Mouse (Mus musculus): ENCODE results near the gene Myh3. TPM values are rescaled to one million over a fixed set of nuclear protein-coding genes. Genes with fewer than 3 reads are reported as not detected.

Gene Myh3
- polyA plus RNA-seq, 1 experiment, result 0.02 TPM

GRCm38 (mm10) chr11:67141031-67141430, 62.9 kb downstream of the Myh3 start:
- H3K27me3 ChIP-seq (replicated peaks; ENCODE audit: control insufficient read depth, insufficient read depth, low read length), result no peaks in the 10 kb centered on the region
- no peak for TF ChIP-seq POLR2A (IDR thresholded peaks at IDR 0.05; ENCODE audit: low read depth, low read length)
- no peak for TF ChIP-seq CTCF (conservative IDR thresholded peaks at IDR 0.05; ENCODE audit: insufficient read depth, insufficient read length, low read depth, low read length)
- no peaks in the 10 kb centered on the region for H3K36me3 ChIP-seq (ENCODE audit: control insufficient read depth, insufficient read depth, low read length)
- no peak for DNase-seq
- H3K4me3 ChIP-seq (ENCODE audit: insufficient read depth, low read depth, low read length), result no peak overlapping the region
- no peaks in the 10 kb centered on the region for H3K4me1 ChIP-seq (ENCODE audit: control insufficient read depth, insufficient read depth, low read length)
- WGBS, result 56% methylated on average over 6 of the region's 6 CpGs
- no peak overlapping the region for H3K27ac ChIP-seq (ENCODE audit: insufficient read depth, low read depth, low read length)

- TF ChIP-seq CTCF (conservative IDR thresholded peaks at IDR 0.05; ENCODE audit: insufficient read depth, insufficient read length, low read depth, low read length) (no peak), POLR2A (IDR thresholded peaks at IDR 0.05; ENCODE audit: low read depth, low read length) (no peak)
- Histone ChIP-seq H3K4me3 (ENCODE audit: insufficient read depth, low read depth, low read length) (no peak overlapping the region), H3K36me3 (ENCODE audit: control insufficient read depth, insufficient read depth, low read length) (no peaks in the 10 kb centered on the region), H3K27me3 (replicated peaks; ENCODE audit: control insufficient read depth, insufficient read depth, low read length) (no peaks in the 10 kb centered on the region), H3K27ac (ENCODE audit: insufficient read depth, low read depth, low read length) (no peak overlapping the region), H3K4me1 (ENCODE audit: control insufficient read depth, insufficient read depth, low read length) (no peaks in the 10 kb centered on the region)
- 54% methylated on average over 4 of the region's 4 CpGs for WGBS
- DNase-seq, result no peak
Measured at GRCm38 (mm10) chr11:67142047-67142446, 63.9 kb downstream of the Myh3 start.

- 80% methylated on average over 5 of the region's 5 CpGs for WGBS
Measured at GRCm38 (mm10) chr11:67143065-67143464, 65.0 kb downstream of the Myh3 start.

GRCm38 (mm10) chr11:67143863-67144498, 65.9 kb downstream of the Myh3 start:
- 89% methylated on average over 4 of the region's 4 CpGs for WGBS

More at GRCm38 (mm10) chr11:67143065-67143464, 65.0 kb downstream of the Myh3 start:
- no peak overlapping the region for H3K27ac ChIP-seq (ENCODE audit: insufficient read depth, low read depth, low read length)
- no peak overlapping the region for H3K4me3 ChIP-seq (ENCODE audit: insufficient read depth, low read depth, low read length)
- DNase-seq, result no peak
- TF ChIP-seq POLR2A (IDR thresholded peaks at IDR 0.05; ENCODE audit: low read depth, low read length) (no peak), CTCF (conservative IDR thresholded peaks at IDR 0.05; ENCODE audit: insufficient read depth, insufficient read length, low read depth, low read length) (no peak)
- no peaks in the 10 kb centered on the region for H3K36me3 ChIP-seq (ENCODE audit: control insufficient read depth, insufficient read depth, low read length)
- no peaks in the 10 kb centered on the region for H3K4me1 ChIP-seq (ENCODE audit: control insufficient read depth, insufficient read depth, low read length)
- H3K27me3 ChIP-seq (replicated peaks; ENCODE audit: control insufficient read depth, insufficient read depth, low read length), result no peaks in the 10 kb centered on the region

DNA sequence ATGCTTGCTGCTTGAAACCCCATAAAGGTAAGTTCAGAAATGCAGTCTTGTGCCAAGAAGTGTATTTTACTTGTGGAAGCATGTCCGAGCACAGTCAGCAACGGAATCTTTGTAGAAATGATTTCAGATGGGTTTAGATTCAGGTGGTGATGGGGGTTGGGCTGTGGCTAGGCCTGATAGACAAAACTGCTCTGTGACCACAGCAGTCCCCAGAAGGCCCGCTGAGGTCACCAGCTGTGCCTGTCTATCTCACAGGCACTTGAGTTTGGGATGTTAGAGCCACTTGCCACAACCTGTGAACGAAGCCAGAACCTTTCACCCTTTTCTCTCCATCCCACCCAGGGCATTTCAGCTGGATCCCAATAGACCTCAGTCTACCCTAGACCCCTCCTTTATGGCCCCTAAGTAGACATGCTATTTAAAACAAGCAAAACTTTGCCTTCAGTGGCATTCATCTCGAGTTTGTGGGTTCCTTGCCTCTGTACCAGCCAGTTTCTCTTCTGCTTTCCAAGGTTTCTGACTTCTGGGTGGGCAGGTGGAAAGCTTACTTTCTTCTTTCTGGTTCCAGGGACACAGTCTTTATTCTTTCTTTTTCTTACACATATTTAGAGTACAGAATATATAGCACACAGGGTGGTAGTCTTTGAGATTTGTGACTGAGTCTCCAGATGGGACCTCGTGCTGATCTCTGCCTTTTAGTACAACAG, 66.6 kb downstream of the Myh3 start:
- 75% methylated on average over 6 of the region's 6 CpGs for WGBS

More at GRCm38 (mm10) chr11:67143863-67144498, 65.9 kb downstream of the Myh3 start:
- Histone ChIP-seq H3K27me3 (replicated peaks; ENCODE audit: control insufficient read depth, insufficient read depth, low read length) (no peaks in the 10 kb centered on the region), H3K4me3 (ENCODE audit: insufficient read depth, low read depth, low read length) (no peak overlapping the region), H3K36me3 (ENCODE audit: control insufficient read depth, insufficient read depth, low read length) (no peaks in the 10 kb centered on the region), H3K27ac (ENCODE audit: insufficient read depth, low read depth, low read length) (no peak overlapping the region), H3K4me1 (ENCODE audit: control insufficient read depth, insufficient read depth, low read length) (no peaks in the 10 kb centered on the region)
- no peak for DNase-seq
- TF ChIP-seq POLR2A (IDR thresholded peaks at IDR 0.05; ENCODE audit: low read depth, low read length), result no peak
- TF ChIP-seq CTCF (conservative IDR thresholded peaks at IDR 0.05; ENCODE audit: insufficient read depth, insufficient read length, low read depth, low read length), result no peak

DNA sequence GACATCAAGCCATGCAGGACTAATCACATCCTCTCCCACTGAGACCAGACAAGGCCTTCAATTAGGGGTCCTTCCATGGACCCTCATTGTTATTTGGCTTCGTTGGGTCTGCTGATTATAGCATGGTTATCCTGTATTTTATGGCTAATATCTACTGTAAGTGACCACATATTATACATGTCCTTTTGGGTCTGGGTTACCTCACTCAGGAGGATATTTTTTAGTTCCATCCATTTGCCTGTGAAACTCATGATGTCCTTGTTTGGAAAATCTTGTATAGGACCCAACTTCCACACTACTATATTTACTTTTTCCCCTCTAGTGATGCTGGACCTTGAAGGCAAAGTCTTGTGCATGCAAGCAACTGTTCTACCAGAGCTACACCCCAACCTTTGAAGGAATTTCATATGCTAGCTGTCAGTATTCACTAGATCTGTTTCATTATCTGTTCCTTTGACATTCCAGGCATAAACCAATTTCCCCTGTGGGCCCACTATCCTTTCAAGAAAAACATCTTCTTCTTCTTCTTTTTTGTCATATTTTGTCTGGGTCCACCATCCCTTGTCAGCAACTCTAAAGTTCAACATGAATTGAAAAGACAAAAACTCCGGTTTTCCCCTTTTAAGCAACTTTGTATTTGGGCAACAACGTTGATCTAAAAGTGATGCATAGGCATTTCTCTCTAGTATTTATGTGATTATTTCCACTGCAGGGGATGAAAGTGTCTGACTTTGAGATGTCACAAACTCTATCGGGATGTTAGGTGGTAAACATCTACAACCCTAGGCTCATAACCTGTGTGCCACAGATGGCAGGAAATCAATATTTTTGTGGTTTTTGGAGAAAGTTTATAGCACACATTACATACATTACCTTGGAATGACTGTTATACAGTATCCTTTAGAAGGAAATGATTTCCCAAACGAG, 67.6 kb downstream of the Myh3 start:
- no peaks in the 10 kb centered on the region for H3K36me3 ChIP-seq (ENCODE audit: control insufficient read depth, insufficient read depth, low read length)
- WGBS, result 84% methylated on average over 5 of the region's 5 CpGs
- TF ChIP-seq POLR2A (IDR thresholded peaks at IDR 0.05; ENCODE audit: low read depth, low read length) (no peak), CTCF (conservative IDR thresholded peaks at IDR 0.05; ENCODE audit: insufficient read depth, insufficient read length, low read depth, low read length) (no peak)
- H3K27me3 ChIP-seq (replicated peaks; ENCODE audit: control insufficient read depth, insufficient read depth, low read length), result no peaks in the 10 kb centered on the region
- DNase-seq, result no peak
- H3K4me1 ChIP-seq (ENCODE audit: control insufficient read depth, insufficient read depth, low read length), result no peaks in the 10 kb centered on the region
- H3K4me3 ChIP-seq (ENCODE audit: insufficient read depth, low read depth, low read length), result no peak overlapping the region
- H3K27ac ChIP-seq (ENCODE audit: insufficient read depth, low read depth, low read length), result no peak overlapping the region

More for the DNA sequence above, 66.6 kb downstream of the Myh3 start:
- Histone ChIP-seq H3K4me3 (ENCODE audit: insufficient read depth, low read depth, low read length) (no peak overlapping the region), H3K36me3 (ENCODE audit: control insufficient read depth, insufficient read depth, low read length) (no peaks in the 10 kb centered on the region), H3K27me3 (replicated peaks; ENCODE audit: control insufficient read depth, insufficient read depth, low read length) (no peaks in the 10 kb centered on the region), H3K27ac (ENCODE audit: insufficient read depth, low read depth, low read length) (no peak overlapping the region), H3K4me1 (ENCODE audit: control insufficient read depth, insufficient read depth, low read length) (no peaks in the 10 kb centered on the region)
- no peak for DNase-seq
- no peak for TF ChIP-seq POLR2A (IDR thresholded peaks at IDR 0.05; ENCODE audit: low read depth, low read length)
- no peak for TF ChIP-seq CTCF (conservative IDR thresholded peaks at IDR 0.05; ENCODE audit: insufficient read depth, insufficient read length, low read depth, low read length)
